Mouse (Mus musculus) lung, adult 2 months (tissue): ENCODE data around the gene Tanc1. TPM values are rescaled to one million over a fixed set of nuclear protein-coding genes. Genes with fewer than 3 reads are reported as not detected.

Experiments used
- DNase-seq: peaks from one replicate; pipeline ENCODE4 v3.0.0; 2022
- H3K4me1 ChIP-seq: fragments of 200-500 bp; 2 replicates; pipeline ENCODE4 v1.6.1; 2011; ENCODE audit warnings: low read length; ENCODE audit not compliant: control insufficient read depth, insufficient read depth
- H3K4me3 ChIP-seq: fragments of 200-500 bp; replicated peaks from 2 replicates; pipeline ENCODE3; 2011; ENCODE audit warnings: low read depth, mild to moderate bottlenecking, control low read depth, low read length; ENCODE audit errors: extremely low read depth
- CTCF ChIP-seq: fragments of 200-500 bp; IDR thresholded peaks from 2 replicates; pipeline ENCODE4 v1.5.1; 2011; ENCODE audit warnings: mild to moderate bottlenecking, low read length, control low read depth; ENCODE audit not compliant: insufficient read depth
- POLR2A ChIP-seq: fragments of 200-500 bp; IDR thresholded peaks from 2 replicates; pipeline ENCODE4 v1.6.1; 2011; ENCODE audit warnings: low read depth, mild to moderate bottlenecking, control low read depth, low read length, borderline replicate concordance; ENCODE audit errors: extremely low read depth
- WGBS: fragments of 180-500 bp; shearing (Covaris S2); methylation state at CpG from one replicate; pipeline ENCODE4 v1.1.7; 2018; 5-methylcytosine and 5-hydroxymethylcytosine counted together
- polyA plus RNA-seq: library from polyadenylated mRNA; depleted of rRNA; stranded (reverse); fragments of >200 nt; gene quantifications from 2 replicates; pipeline ENCODE4 v1.2.3, GENCODE M21; 2012

The Tanc1 gene
- polyA plus RNA-seq, 1 experiment, result 29.0 TPM

DNA sequence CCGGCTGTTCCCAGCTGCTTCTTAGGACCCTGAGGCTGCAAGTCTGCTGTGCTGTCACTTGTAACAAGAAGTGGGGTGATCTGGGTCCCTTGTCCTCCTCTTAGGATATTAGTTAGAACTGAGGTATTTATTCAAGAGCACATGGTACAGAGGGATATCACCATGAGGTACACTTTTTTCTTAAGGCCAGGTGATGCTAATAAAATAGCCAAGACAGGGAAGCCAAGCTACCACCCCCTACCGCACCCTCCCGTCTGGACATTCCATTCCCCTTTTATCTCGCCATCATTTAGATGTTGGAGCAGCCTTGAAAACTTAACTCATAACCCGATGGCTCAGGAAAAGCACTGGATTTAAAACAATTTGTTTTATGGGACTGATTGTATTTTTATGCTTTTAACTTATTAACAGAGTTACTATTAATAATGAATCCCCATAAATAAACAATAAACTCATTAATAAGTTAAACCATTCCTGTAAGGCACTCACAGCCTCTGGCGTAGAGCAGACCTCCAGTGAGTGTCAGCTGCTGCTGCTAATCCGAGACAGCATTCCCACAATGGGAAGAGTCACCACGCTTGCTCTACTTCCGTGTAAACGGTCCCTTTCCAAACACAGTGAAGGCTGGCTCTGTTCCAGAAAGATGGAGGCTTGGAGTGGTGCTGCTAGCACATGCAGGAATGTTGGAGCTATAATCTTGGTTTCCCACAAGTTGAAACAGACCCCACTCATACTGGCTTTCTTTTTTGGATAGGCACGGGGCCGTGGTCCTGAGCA, 171.4 kb downstream of the Tanc1 start:
- DNase-seq, result no peak
- H3K4me3 ChIP-seq, result no peak overlapping the region
- TF ChIP-seq POLR2A, result no peak
- no peak for TF ChIP-seq CTCF
- 56% methylated on average over 12 of the region's 12 CpGs for WGBS
- peaks cover 2% of the 10 kb centered on the region; the same call in 1 of the 2 replicates for H3K4me1 ChIP-seq

DNA sequence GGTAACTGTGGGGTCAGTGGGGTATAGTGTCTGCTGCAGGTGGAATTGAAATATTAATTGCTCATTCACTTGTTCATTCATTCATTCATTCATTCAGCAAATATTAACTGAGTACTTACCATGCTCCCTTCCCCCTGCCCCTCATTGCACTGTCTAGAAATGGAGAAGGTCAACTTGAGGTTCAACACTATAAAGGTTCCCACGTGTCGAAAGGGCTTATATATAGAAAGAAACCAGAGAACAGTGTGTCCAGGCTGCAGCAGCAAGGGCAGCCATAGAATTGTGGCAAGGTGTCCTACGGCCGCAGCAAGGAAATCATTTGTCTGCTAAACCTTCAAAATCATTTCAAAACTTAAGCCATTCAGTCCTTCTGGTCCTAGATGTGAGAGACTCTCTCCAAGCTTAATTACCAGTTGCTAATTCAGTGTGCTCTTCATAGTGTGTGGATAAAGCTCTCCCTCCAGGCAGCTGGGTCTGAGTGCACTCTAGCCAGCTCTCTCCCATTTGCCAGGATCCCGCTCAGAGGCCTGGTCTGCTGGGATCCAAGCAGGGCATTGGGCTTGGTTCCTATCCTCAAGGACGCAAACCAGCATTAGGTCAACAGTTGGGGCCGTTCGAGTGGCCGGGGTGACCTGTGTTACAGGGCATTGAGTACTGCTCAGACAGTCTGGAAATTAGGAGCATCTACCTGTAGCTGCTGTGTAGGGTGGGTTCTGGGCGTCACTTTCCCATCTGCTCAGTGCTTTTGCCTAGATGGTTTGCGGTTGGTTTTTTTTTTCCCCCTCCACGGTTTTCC, 172.2 kb downstream of the Tanc1 start:
- Histone ChIP-seq H3K4me1 (peaks cover 2% of the 10 kb centered on the region; the same call in 1 of the 2 replicates), H3K4me3 (no peak overlapping the region)
- TF ChIP-seq POLR2A, result no peak
- no peak for TF ChIP-seq CTCF
- WGBS, result 83% methylated on average over 12 of the region's 12 CpGs
- DNase-seq, result no peak

DNA sequence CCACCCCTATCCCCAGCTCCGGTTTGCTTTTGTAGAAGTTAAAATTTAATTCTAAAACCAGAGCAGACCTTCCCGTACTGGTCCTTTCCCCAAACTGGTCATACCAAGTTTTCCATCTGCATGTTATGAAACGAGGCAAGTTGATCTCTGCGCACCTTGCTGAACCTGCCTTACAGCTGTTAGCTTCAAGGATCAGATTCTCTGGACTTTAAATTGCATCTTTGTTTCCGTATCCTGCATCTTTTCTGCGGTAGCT, 172.7 kb downstream of the Tanc1 start:
- no peak for TF ChIP-seq POLR2A
- TF ChIP-seq CTCF, result no peak

DNA sequence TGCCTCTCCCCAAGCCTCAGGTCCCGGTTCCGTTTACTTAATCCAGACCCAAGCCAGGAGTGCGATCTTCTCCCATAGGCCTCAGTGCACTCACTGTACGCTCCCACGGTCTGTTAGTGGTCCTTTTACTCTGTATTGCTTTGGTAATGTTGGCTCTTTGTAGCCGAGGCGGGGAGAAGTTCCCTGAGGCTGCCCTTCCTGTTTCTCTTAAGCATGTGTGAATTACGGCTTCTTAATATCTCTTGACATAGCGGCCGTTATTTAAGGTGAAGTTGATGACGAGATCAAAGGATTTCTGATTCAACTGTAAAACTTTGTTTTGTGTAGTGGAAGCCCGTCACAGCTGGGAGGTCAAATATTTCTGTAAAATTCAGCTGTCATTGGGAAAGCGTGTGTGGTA, 173.8 kb downstream of the Tanc1 start:
- DNase-seq, result no peak
- Histone ChIP-seq H3K4me1 (peaks cover 2% of the 10 kb centered on the region; the same call in 1 of the 2 replicates), H3K4me3 (no peak overlapping the region)
- TF ChIP-seq POLR2A (no peak), CTCF (no peak)
- WGBS, result 56% methylated on average over 13 of the region's 13 CpGs

More for the DNA sequence above, 172.7 kb downstream of the Tanc1 start:
- 77% methylated on average over 6 of the region's 6 CpGs for WGBS
- H3K4me1 ChIP-seq, result peaks cover 2% of the 10 kb centered on the region; the same call in 1 of the 2 replicates
- no peak for DNase-seq
- H3K4me3 ChIP-seq, result no peak overlapping the region

DNA sequence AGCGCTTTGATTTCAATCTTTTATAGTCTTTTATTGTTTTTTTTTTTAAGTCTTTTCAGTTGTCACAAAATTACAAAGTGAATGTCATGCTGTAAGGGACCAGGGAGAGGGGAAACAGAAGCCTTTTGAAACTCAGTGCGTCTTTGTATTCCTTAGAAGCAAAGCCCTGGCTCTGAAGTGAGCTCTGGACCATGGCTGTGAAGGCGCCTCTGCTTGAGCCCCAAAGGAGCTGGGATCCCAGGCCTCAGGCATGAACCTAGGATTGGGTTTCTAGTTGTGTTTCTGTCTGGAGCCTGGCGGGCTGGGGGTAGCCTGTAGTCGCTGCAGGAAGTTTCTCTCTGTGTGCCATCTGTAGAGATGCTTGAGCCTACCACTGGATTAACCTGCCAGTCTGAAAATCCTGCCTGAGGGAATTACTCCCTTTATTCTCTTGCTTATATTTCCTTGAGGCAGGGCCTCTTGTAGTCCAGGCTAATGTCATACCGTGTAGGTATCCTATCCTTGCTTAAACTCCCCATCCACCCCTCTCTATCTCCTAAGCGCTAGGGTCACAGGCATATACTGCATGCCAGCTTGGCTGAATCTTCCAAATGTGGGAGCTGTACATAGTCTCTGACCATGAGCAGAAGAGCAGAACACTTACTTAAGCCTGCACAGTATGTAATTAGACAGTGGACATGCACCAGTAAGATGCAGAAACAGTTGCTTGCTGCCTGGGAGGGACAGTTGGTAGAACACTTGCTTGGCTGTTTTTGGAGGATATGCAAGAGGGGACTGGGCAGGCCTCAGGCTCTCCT, 177.1 kb downstream of the Tanc1 start:
- WGBS, result 93% methylated on average over 7 of the region's 7 CpGs
- no peak for DNase-seq
- H3K4me1 ChIP-seq, result no peaks in the 10 kb centered on the region

DNA sequence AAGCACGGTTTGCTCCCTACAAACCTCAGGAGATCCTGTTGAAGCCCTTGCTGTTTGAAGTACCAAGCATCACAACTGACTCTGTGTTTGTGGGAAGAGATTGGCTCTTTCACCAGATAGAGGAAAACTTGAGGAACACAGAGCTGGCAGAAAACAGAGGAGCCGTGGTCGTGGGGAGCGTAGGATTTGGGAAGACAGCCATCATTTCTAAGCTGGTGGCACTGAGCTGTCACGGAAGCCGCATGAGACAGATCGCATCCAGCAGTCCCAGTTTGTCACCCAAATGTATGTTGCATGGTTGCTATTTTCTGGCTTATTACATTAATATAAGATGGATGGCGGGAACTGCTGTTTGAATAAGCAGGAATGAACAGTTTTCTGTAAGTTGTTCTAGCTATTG, 179.8 kb downstream of the Tanc1 start:
- DNase-seq, result no peak
- 88% methylated on average over 8 of the region's 8 CpGs for WGBS
- Histone ChIP-seq H3K4me1 (no peaks in the 10 kb centered on the region), H3K4me3 (no peak overlapping the region)
- TF ChIP-seq POLR2A (no peak), CTCF (no peak)

More for the DNA sequence above, 177.1 kb downstream of the Tanc1 start:
- H3K4me3 ChIP-seq, result no peak overlapping the region
- TF ChIP-seq POLR2A (no peak), CTCF (no peak)

DNA sequence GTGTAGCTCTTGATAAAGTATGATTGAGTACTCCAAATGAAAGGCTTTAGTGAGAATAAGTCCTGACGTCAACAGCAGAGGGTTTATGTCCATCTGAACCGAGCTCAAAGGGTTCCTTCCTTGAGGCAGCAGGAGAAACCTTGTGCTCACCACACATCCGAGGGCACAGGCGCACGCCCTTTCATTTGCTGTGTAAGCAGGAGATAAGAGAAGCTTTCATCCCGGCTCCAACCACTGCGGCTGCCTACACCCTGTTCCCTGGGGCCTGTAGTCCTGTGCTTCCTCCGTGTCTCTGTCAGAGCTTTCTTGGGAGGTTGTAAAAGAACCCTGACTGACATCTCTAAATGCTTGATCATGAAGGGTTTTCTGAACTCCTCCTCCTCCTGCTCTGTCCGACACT, 181.5 kb downstream of the Tanc1 start:
- TF ChIP-seq CTCF (no peak), POLR2A (no peak)
- WGBS, result 63% methylated on average over 9 of the region's 9 CpGs
- DNase-seq, result no peak
- H3K4me1 ChIP-seq, result no peaks in the 10 kb centered on the region
- H3K4me3 ChIP-seq, result no peak overlapping the region

DNA sequence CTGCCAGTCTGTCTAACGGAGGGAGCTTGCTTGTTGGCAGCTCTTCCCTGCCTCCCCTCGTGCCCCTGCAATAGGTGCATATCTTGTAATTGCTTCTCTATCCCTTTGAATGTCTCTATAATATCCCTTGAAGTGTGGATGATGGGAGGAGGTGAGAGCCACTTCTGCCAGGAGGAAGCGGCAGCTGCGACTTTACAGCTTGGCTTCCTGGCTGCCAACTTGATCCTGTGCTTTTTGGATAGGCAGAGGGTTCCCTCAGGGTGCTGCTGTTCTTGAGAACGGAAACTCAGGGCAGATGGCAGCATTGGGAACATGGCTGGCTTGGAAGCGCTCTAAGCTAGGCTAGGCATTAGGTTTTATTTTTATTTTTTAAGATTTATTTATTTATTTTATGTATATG, 183.0 kb downstream of the Tanc1 start:
- no peak for DNase-seq
- WGBS, result 90% methylated on average over 6 of the region's 6 CpGs
- TF ChIP-seq POLR2A (no peak), CTCF (no peak)
- Histone ChIP-seq H3K4me3 (no peak overlapping the region), H3K4me1 (no peaks in the 10 kb centered on the region)

DNA sequence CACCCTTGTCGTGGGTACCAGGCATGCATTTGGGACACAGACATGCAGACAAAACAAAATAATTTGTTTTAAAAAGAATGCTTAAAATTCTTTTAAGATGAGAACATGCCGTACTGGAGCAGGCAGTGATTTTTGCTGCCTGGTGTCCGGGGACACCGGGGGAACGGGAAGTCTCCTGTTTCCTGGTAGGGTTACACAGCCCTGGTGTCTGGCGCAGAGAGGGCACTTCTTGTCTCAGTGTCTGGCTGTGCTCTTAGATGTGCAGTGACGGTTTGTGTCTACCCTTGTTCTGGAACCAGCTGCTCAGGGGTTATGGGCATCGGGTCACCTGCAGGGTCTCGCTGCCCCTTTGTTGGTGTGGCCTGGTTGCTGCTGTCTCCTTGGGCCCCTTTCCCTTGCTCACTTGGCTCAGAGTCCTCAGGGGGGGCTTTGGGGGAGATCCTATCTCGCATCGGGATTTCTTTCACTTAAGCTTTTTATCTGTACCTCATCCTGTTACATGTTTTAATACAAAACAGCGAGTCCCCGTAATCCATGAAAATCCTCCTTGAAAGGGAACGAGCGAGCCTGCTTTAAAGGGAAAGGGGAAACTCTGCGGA, 187.2 kb downstream of the Tanc1 start:
- no peaks in the 10 kb centered on the region for H3K4me1 ChIP-seq
- TF ChIP-seq POLR2A, result no peak
- TF ChIP-seq CTCF, result no peak
- no peak overlapping the region for H3K4me3 ChIP-seq
- 70% methylated on average over 16 of the region's 16 CpGs for WGBS
- DNase-seq, result no peak
